Mouse (Mus musculus) CH12.LX (cell line): ENCODE measurements around the gene Slc7a7. TPM values are rescaled to one million over a fixed set of nuclear protein-coding genes. Genes with fewer than 3 reads are reported as not detected.
"Not testable (repeated sequence)": the region's sequence is repeated elsewhere in the genome, so short reads cannot be mapped to it uniquely, and the experiment has no call there.

Experiments
- DNase-seq: peaks from one replicate; pipeline ENCODE4 v3.0.0-alpha.2; 2013; ENCODE audit errors: extremely low read depth
- H3K27ac ChIP-seq: 2 replicates; pipeline ENCODE4 v1.5.1; 2012; ENCODE audit warnings: low read depth, mild to moderate bottlenecking, control low read depth, moderate library complexity; ENCODE audit not compliant: insufficient read depth
- H3K27me3 ChIP-seq: replicated peaks from 2 replicates; pipeline ENCODE3; 2012; ENCODE audit warnings: inconsistent platforms
- H3K36me3 ChIP-seq, 2 experiments: replicated peaks in 1 of 2; 2 replicates each; pipeline versions ENCODE3 to v1.6.1; 2012; ENCODE audit warnings: inconsistent platforms in 1 of 2, low read length in 1 of 2, mild to moderate bottlenecking in 1 of 2, mixed read lengths in 1 of 2, moderate library complexity in 1 of 2; ENCODE audit not compliant: control insufficient read depth in 1 of 2, insufficient read depth in 1 of 2
- H3K4me1 ChIP-seq, 2 experiments: 2 replicates each; pipeline ENCODE4 v1.6.1; 2012; ENCODE audit warnings: inconsistent platforms in 1 of 2, moderate library complexity in 1 of 2; ENCODE audit not compliant: insufficient read depth in 2 of 2, control insufficient read depth in 1 of 2
- H3K4me2 ChIP-seq: 2 replicates; pipeline ENCODE4 v1.6.1; 2012; ENCODE audit warnings: low read depth, mild to moderate bottlenecking, control low read depth; ENCODE audit not compliant: poor library complexity, insufficient read depth, severe bottlenecking
- H3K4me3 ChIP-seq, 3 experiments: fragments of 150-350 bp in 1 of 3; sonication (generic) in 1 of 3; replicated peaks in 1 of 3; 2 replicates each; pipeline versions ENCODE3 to v1.5.1; 2011 to 2012; ENCODE audit warnings: low read depth in 2 of 3, low read length in 2 of 3, mild to moderate bottlenecking in 2 of 3, moderate library complexity in 2 of 3, control low read depth in 1 of 3, improper control_type of control experiment in 1 of 3, inconsistent platforms in 1 of 3, mixed read lengths in 1 of 3; ENCODE audit not compliant: poor library complexity in 1 of 3
- H3K79me2 ChIP-seq: replicated peaks from 2 replicates; pipeline ENCODE4 v1.6.1; 2012; ENCODE audit warnings: mild to moderate bottlenecking, moderate library complexity; ENCODE audit not compliant: control insufficient read depth, poor library complexity, insufficient read depth, severe bottlenecking; ENCODE audit errors: extremely low read depth
- H3K9ac ChIP-seq: 2 replicates; pipeline ENCODE4 v1.6.1; 2012; ENCODE audit warnings: low read depth, mild to moderate bottlenecking, control low read depth, moderate library complexity; ENCODE audit not compliant: insufficient read depth
- H3K9me3 ChIP-seq: replicated peaks from 2 replicates; pipeline ENCODE3; 2012; ENCODE audit warnings: low read length, inconsistent platforms, mixed read lengths
- CHD1 ChIP-seq: IDR thresholded peaks from 2 replicates; pipeline ENCODE4 v1.6.1; 2012; ENCODE audit warnings: low read depth, low read length, improper control_type of control experiment, inconsistent platforms
- CHD2 ChIP-seq: IDR thresholded peaks from 2 replicates; pipeline ENCODE4 v1.6.1; 2011; ENCODE audit warnings: low read length, improper control_type of control experiment
- E2F4 ChIP-seq: IDR thresholded peaks from 2 replicates; pipeline ENCODE4 v1.6.1; 2011; ENCODE audit warnings: low read depth, low read length, improper control_type of control experiment; ENCODE audit not compliant: insufficient replicate concordance
- EP300 ChIP-seq: IDR thresholded peaks from 2 replicates; pipeline ENCODE4 v1.6.1; 2011; ENCODE audit warnings: low read length, improper control_type of control experiment
- GABPA ChIP-seq: IDR thresholded peaks from 2 replicates; pipeline ENCODE4 v1.6.1; 2012; ENCODE audit warnings: low read depth, low read length, improper control_type of control experiment, inconsistent platforms; ENCODE audit not compliant: insufficient replicate concordance
- JUN ChIP-seq: IDR thresholded peaks from 2 replicates; pipeline ENCODE4 v1.6.1; 2011; ENCODE audit warnings: low read depth, mild to moderate bottlenecking, low read length, improper control_type of control experiment, moderate library complexity; ENCODE audit not compliant: insufficient read depth
- JUND ChIP-seq: conservative IDR thresholded peaks from 2 replicates; pipeline ENCODE4 v1.6.1; 2011; ENCODE audit warnings: low read depth, low read length, improper control_type of control experiment
- MAX ChIP-seq: IDR thresholded peaks from 2 replicates; pipeline ENCODE4 v1.6.1; 2011; ENCODE audit warnings: low read length, improper control_type of control experiment
- MEF2A ChIP-seq: IDR thresholded peaks from 2 replicates; pipeline ENCODE4 v1.6.1; 2014; ENCODE audit warnings: low read depth, mild to moderate bottlenecking, inconsistent platforms, low read length, improper control_type of control experiment, borderline replicate concordance
- MXI1 ChIP-seq: IDR thresholded peaks from 2 replicates; pipeline ENCODE4 v1.6.1; 2011; ENCODE audit warnings: mild to moderate bottlenecking, low read depth, low read length, improper control_type of control experiment
- NELFE ChIP-seq: IDR thresholded peaks from 2 replicates; pipeline ENCODE4 v1.6.1; 2011; ENCODE audit warnings: low read depth, low read length, improper control_type of control experiment
- NRF1 ChIP-seq: IDR thresholded peaks from 2 replicates; pipeline ENCODE4 v1.6.1; 2014; ENCODE audit warnings: low read depth, mild to moderate bottlenecking, inconsistent platforms, low read length, improper control_type of control experiment, moderate library complexity
- PAX5 ChIP-seq: IDR thresholded peaks from 2 replicates; pipeline ENCODE4 v1.6.1; 2012; ENCODE audit warnings: low read length, inconsistent platforms, mixed read lengths
- POLR2A ChIP-seq: IDR thresholded peaks from 2 replicates; pipeline ENCODE4 v1.6.1; 2011; ENCODE audit warnings: low read depth, mild to moderate bottlenecking, improper control_type of control experiment, low read length
- SMC3 ChIP-seq: IDR thresholded peaks from 2 replicates; pipeline ENCODE4 v1.6.1; 2011; ENCODE audit warnings: low read depth, low read length, improper control_type of control experiment
- TBP ChIP-seq: conservative IDR thresholded peaks from 2 replicates; pipeline ENCODE4 v1.6.1; 2011; ENCODE audit warnings: low read depth, low read length, improper control_type of control experiment
- TCF12 ChIP-seq: IDR thresholded peaks from 2 replicates; pipeline ENCODE4 v1.6.1; 2014; ENCODE audit warnings: low read depth, mild to moderate bottlenecking, inconsistent platforms, low read length, improper control_type of control experiment
- ZKSCAN1 ChIP-seq: IDR thresholded peaks from 2 replicates; pipeline ENCODE4 v1.6.1; 2012; ENCODE audit warnings: low read depth, inconsistent platforms, low read length, improper control_type of control experiment, borderline replicate concordance
- ZMIZ1 ChIP-seq: IDR thresholded peaks from 2 replicates; pipeline ENCODE4 v1.6.1; 2012; ENCODE audit warnings: low read depth, mild to moderate bottlenecking, inconsistent platforms, low read length, improper control_type of control experiment
- dilution Hi-C: fragments of 300-500 bp; cut with MboI; formaldehyde crosslinking; loops from 2 replicates; pipeline ENCODE4 v1.14.3; 2020; ENCODE audit warnings: low sequenced_read_pairs; ENCODE audit not compliant: extremely low pct_unique_long_range_greater_than_20kb, extremely low pct_ligation_motif_present
- in situ Hi-C: fragments of 300-500 bp; cut with MboI; formaldehyde crosslinking; loops from 3 replicates; pipeline ENCODE4 v1.14.3; 2019; ENCODE audit warnings: low sequenced_read_pairs, low pct_ligation_motif_present, low pct_unique_long_range_greater_than_20kb, mixed read lengths
- polyA plus RNA-seq: library from polyadenylated mRNA; unstranded; fragments of >175 nt; gene quantifications from 2 replicates; pipeline ENCODE4 v1.2.1, GENCODE M21; 2012; ENCODE audit warnings: low read depth; ENCODE audit not compliant: insufficient read length
- total RNA-seq, 2 experiments: library from RNA; depleted of rRNA; stranded (reverse); fragments of 300-350 nt in 1 of 2; fragments of >200 nt in 1 of 2; gene quantifications; 2 replicates each; pipeline ENCODE4 v1.2.3; 2012 to 2014

The Slc7a7 gene
- total and polyA plus RNA-seq, 3 experiments, result 27.8 to 50.4 (median 45.4) TPM

DNA sequence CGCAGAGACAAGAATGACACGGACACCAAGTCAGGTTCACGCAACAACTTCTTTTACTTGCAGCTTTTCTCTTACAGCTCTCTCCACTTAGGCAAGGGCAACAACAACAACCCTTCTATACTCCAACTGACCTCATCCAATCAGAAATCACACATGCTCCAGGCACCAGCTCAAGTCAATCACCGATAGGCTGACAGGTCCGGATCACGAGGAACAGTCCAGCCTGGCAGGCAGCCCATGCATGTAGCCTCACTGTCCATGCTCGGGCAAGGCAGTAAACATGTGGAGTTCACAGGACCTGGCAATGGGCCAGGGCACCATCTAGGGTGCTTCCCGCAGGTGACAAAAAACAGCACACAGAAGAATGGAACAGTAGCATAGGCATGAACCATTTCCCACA, 65.3 kb downstream of the Slc7a7 start (continued):
- TF ChIP-seq ZMIZ1, result peak; percentile 59; the same call in 1 of the 2 replicates
- TF ChIP-seq TBP, result no peak
- peak; percentile 60; the same call in 1 of the 2 replicates for TF ChIP-seq NELFE
- no peak for TF ChIP-seq SMC3
- peak; percentile 49; the same call in 1 of the 2 replicates for TF ChIP-seq NRF1
- TF ChIP-seq MEF2A, result peak; percentile 60; the same call in 1 of the 2 replicates
- TF ChIP-seq POLR2A, result peak; percentile 44
- TF ChIP-seq PAX5, result no peak

DNA sequence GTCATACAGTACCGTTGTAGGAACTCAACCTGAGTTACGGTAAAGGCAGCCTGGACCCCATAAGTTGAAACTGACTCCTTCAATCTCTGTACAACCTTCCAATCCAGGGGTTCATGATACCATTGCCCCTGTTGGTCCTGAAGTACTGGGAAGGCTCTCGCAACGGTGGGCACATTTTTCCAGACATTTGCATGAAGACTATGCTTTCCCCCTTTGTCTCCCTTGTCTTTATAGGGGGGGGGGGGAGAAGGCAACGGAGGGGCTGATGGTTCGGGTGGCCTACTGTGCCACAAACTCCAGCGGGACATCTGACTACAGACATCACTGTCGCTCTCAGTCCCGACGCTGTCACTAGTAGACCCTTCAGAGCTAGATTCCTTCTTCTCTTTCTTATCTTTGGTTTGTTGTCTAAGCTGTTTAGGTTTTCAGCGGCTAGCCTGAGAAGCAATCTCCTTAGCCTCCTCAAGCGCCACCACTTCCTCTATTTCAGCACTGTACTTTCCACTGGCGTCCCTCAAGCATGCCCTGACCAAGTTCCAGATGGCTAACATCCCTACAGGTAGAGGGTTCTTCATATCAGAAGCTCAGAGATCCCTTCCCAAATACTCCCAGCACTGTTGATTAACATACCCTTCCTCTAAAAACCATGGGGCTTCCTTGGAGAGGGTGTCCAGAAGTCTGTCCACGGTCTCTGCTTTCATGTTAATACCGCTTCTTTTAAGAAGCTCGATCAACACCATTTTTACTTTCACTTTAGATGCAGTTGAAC, 66.6 kb downstream of the Slc7a7 start:
- Histone ChIP-seq H3K9ac (peak overlapping the region; percentile 88), H3K9me3 (peaks cover 25% of the 10 kb centered on the region), H3K27ac (peak overlapping the region; percentile 32; the same call in 1 of the 2 replicates), H3K4me2 (peak overlapping the region; percentile 91), H3K36me3 (peaks cover 10 to 14% of the 10 kb centered on the region in 2 experiments), H3K4me3 (peak overlapping the region; percentile 48 to 72 (median 55))
- dilution Hi-C loops, H3K79me2 ChIP-seq, H3K4me1 ChIP-seq, in situ Hi-C loops, H3K27me3 ChIP-seq: not testable (repeated sequence)
- DNase-seq, result peak; percentile 66
- TF ChIP-seq POLR2A, result peak; percentile 42
- peak; percentile 9; the same call in 1 of the 2 replicates for TF ChIP-seq EP300
- 0 out of 2 replicates have a peak, but pooled peaks have one; percentile 16 for TF ChIP-seq TCF12

- H3K4me3 ChIP-seq, DNase-seq, dilution Hi-C loops: not testable (repeated sequence)
These were observed 75.8 kb downstream of the Slc7a7 start for GRCm38 (mm10) chr14:54341807-54342206.

GRCm38 (mm10) chr14:54340836-54341235, 76.7 kb downstream of the Slc7a7 start:
- H3K4me2 ChIP-seq, result no peak overlapping the region
- H3K27me3 ChIP-seq, result no peaks in the 10 kb centered on the region
- no peak overlapping the region for H3K9ac ChIP-seq
- TF ChIP-seq POLR2A, result no peak
- TF ChIP-seq MXI1, result no peak
- TF ChIP-seq TBP, result no peak
- no peak for TF ChIP-seq JUND
- TF ChIP-seq ZKSCAN1, result no peak
- no peak for TF ChIP-seq CHD2
- TF ChIP-seq JUN, result no peak
- TF ChIP-seq GABPA, result no peak
- TF ChIP-seq MAX, result no peak
- TF ChIP-seq CHD1, result no peak
- TF ChIP-seq TCF12, result no peak
- no peak for TF ChIP-seq E2F4
- no peaks in the 10 kb centered on the region for H3K79me2 ChIP-seq
- H3K27ac ChIP-seq, result no peak overlapping the region
- DNase-seq, result no peak
- in situ Hi-C loops (loop anchor here (10.0 kb wide), 2 partner anchors 86 to 276 kb away; partner anchors contain the start of genes Abhd4 and Dad1), dilution Hi-C loops (no loop called here)
- H3K4me3 ChIP-seq, result no peak overlapping the region
- H3K4me1 ChIP-seq, result no peaks in the 10 kb centered on the region
- no peaks in the 10 kb centered on the region for H3K9me3 ChIP-seq
- H3K36me3 ChIP-seq, result no peaks in the 10 kb centered on the region

More at GRCm38 (mm10) chr14:54341807-54342206, 75.8 kb downstream of the Slc7a7 start:
- H3K9ac ChIP-seq, H3K4me1 ChIP-seq, H3K36me3 ChIP-seq, H3K27ac ChIP-seq, H3K27me3 ChIP-seq, H3K79me2 ChIP-seq, H3K4me2 ChIP-seq, H3K9me3 ChIP-seq: not testable (repeated sequence)
- in situ Hi-C loops, result loop anchor here (10.0 kb wide), 2 partner anchors 87 to 277 kb away; partner anchors contain the start of genes Abhd4 and Dad1
